Mouse (Mus musculus) kidney, postnatal 36 days (tissue): ENCODE data around the gene Uba7.

ENCODE experiments used
- DNase-seq, 2 experiments: peaks; one replicate each; pipeline ENCODE4 v3.0.0; 2021 to 2022; ENCODE audit warnings: mixed read lengths in 2 of 2

The Uba7 gene

DNA sequence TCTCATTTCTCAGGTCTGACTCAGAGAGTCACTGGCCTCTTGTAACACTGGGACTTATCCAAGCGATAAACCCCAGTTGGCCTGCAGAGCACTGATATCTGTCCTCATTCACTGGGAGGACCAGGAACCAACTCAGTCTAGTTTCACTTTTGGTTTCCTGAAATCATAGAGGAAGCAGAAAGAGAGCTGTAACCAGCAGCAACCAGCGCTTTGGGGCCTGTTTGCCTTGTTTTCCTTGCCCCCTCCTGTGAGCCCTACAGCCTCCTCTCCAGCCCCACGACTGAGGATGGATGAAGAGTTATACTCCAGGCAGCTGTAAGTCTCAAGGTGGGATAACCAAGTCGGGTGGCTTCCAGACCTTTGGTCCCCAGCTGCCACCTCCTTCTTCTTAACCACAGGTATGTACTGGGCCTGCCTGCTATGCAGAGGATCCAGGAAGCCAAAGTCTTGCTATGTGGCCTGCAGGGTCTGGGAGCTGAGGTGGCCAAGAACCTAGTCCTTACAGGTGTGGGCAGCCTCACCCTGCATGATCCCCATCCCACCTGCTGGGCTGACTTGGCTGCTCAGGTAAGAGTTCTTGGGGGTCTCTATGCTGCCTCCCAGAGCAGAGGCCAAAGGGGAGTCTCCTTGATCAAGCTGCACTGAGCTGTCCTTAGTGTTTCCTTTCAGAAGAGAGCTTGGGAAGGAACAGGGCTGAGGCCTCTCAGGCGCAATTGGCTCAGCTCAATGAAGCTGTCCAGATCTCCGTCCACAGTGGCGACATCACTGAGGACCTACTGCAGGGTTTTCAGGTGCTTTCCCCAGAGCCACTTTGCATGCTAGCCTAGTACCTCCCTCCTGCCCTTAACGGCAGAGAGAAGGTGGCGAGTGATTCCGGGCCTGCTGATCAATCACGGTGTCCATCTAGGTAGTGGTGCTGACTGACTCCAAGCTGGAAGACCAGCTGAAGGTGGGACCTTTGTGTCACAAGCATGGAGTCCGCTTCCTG is at the start of gene Uba7:
Gene Uba7, plus strand, starts transcription at position 107 of the 988 bp plus-strand sequence.
- peak; percentile 40 to 65 for DNase-seq

DNA sequence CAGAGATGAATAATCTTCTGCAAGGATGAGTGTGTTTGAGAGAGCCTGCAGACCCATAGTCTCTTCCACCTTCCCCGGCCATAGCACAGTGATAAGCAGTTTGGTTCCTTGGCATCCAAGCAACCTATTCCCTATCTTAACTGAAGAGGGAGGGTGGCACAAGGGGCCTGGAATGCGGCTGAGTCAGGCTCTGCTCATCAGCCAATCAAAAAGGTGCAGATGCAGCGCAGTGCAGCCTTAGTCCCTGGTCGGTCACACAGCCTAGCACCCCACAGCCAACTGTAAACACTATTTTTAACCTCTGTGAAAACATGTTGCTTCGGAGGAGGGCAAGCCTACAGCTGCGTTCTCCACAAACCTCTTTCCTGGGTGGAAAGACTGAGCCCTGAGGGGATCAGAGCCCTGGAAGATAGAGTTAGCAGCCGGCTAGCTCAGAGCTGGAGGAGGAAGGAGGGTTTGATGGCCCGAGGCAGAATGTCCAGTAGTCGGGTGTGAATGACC is 48.3 kb upstream of the Uba7 start:
- no peak for DNase-seq

DNA sequence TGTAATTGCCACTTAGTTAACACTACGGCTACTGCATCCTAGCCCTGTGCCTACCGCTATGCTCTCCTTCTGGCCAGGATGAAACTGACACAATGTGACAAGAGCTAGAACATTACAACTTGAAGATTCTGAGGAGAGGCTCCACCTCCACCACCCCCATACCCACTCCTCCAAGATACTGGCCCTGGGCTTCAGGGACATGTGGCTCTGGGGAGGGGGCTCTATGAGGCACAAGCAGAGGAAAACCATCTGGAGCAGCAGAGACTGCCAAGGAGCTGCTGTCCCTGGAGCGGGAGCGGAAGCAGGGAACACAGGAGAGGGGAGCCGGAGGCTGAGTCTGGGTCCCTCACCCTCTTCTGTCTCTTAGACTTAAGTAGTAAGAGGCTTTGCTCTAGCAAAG is 47.6 kb upstream of the Uba7 start:
- DNase-seq: no peak

DNA sequence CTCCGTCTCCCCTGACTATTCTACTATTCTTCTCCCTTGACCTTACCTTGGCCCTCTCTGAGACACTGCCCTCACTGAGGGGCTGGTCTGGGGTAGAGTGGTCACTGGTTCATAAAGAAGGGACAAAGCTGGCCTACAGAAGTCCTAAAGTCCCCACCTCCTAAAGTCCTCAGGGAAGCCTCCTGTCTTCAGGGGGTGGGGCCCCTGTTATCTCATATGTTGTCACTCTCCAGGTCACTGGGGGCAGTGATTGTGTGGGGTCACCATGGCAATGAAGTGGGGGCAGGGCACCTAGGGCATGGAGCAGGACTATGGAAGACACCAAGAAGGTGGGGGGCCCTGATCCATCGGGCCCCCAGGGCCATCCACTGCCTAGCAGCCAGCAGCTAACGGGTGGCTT is 47.1 kb upstream of the Uba7 start, which contains the start of gene Actl11:
Gene Actl11, plus strand, starts transcription at position 301 of the 400 bp plus-strand sequence.
- DNase-seq: no peak

DNA sequence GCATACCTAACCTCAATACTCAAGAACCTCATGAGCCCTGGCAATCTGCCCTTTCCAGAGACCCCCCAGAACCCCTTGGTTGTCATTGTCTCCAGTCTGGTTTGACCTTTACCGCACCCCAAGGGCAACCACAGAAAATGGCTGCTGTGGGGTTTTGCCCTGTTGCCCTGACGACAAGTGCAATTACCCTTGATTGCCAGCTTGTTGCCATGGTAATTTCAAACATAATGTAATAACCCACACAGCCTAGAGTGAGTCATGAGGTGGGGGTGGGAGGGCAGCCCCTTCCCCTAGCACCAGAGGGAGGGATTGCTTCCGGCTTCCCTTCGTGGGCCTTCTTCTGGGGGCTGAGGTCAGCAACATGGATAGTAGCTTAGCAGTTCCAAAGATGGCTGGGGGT is 43.1 kb upstream of the Uba7 start:
- DNase-seq: no peak

DNA sequence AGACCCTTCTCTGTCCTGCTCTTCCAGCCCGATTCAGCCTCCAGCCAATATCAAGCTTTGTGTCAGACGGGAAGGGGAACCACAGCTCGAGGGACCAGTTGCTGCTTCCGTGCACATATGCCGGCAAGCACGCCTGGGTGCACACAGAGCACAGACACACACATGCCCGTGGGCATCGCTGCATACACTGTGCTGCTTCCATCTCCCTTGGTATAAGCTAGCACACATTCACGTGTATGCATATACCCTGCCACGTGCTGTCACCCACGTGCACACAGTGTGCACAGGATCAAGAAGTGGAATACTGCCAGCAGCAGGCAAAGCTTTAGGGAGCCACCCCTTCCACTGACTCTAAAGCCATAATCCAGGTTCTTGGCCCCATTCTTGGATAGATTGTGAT is 41.2 kb upstream of the Uba7 start:
- no peak for DNase-seq

DNA sequence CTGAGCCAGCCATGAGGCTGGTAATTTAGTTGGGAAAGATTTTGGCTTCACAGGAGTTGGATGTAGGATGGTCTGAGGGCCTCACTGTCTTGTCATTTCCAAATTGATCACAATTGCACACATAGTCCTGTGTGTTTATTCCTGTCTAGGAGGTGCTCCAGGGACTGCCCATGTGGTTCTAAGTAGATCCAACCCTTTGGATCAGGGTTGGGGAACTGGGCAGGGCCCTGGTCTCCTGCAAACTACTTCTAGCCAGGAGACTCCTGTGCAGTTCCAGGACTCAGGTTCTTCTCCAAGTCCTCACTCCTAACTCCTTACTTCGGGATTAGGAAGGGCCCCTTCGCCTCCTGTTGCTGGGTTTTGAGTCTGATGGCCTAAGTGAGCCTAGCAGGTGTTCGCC is 39.9 kb upstream of the Uba7 start, which contains the start of gene Camkv:
Gene Camkv, plus strand, starts transcription at position 301 of the 400 bp plus-strand sequence.
- no peak for DNase-seq

DNA sequence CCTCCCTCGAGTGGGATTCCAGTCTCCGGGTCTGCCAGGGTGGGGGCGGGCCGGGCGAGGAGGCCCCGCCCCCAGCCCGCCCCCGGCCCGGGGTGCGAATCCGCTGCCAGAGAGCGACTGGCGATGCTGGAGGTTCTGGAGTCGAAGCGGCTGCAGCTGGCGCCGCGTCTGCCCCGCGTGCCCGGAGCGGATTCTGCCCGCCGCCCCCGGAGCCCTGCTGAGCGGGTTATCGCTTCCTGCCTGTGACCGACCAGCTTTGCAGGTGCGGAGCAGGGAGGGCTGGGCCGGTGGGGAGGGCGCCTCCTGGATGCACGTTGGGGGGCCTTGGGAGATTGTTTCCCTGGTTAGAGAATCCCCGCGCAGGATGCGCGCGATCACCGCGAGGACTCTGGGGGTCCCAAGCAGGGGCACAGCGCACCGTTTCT is 39.5 kb upstream of the Uba7 start:
- DNase-seq: peak in 1 of 2 experiments; percentile 18

DNA sequence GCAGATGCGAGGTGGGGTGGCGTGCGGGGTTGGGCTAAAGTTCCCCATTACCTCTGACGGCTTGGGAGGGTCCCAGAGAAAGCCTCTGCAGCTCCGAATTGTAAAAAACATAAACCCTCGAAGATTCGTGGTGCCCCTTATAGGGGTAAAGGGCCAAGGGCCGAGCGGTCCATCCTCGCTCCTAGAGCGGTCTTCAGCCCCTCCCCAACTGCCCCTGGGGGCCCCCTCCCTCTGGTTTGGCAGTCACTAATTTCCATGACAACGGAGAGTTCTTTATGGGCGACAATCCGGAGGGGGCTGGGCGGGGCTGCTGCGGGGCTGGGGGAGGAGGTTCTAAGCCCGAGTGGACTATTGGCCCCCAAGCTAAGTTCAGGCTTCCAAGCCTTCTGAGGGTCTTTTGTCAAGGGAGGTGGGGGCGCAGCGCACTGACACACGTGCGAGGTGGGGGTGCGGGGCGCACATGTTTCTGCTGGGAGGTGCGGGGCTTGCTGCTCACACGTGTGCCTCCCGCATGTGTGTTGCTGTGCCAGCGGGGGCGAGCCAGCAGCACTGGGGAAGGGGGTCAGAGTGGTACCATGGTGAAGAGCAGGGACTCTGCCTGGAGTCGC is 39.0 kb upstream of the Uba7 start:
- DNase-seq: no peak

DNA sequence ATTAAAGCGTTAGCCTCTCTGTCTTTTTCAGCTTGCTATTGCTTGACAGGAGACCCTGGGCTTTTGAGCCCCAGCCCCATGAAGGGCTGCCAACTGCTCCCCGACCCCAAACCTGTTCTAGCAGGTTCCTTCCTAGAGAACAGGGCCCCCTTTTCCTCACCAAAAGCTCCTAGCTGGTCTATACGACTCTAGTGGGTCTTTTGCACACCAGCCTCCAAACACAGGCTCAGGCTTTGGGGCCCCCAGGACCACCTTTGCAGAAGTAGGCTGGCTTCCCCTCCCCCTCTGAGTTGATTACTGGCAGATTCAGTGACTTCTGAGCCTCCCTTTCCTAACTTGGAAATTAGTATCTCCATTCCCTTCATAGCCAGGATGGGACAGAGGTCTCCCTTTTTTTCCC is 38.5 kb upstream of the Uba7 start:
- DNase-seq: no peak

DNA sequence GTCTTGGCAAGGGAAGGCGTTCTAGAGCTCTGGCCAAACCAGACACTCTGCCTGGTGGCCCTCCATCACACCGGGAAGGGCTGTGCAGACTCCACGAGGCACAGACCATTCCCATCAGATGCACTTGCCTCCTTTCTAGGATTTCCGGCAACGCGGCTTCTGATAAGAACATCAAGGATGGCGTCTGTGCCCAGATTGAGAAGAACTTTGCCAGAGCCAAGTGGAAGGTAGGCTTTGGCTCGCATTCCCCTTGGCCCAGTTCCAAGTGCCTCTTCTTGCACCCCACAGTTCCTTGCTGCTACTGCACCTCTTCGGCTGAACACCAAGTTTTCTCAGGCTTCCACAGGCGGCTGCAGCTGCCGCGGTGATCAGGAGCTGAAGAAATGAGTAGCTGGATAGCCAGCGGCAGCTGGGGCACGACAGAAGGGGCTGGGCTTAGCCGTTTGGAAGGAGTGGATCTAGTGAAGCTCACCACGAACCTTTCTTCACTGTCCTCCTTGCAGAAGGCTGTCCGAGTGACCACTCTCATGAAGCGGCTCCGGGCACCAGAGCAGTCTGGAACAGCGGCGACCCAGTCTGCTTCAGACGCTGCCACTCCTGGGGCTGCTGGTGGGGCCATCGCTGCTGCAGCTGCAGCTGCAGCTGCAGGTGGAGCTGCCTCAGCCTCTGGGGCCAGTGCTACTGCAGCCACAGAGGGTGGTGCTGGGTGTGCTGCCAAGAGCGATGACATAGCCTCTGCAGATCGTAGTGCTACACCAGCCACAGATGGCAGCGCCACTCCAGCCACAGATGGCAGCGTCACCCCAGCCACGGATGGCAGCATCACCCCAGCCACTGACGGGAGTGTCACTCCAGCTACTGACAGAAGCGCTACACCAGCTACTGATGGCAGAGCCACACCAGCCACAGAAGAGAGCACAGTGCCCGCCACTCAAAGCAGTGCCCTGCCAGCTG is 27.8 kb upstream of the Uba7 start:
- no peak for DNase-seq

DNA sequence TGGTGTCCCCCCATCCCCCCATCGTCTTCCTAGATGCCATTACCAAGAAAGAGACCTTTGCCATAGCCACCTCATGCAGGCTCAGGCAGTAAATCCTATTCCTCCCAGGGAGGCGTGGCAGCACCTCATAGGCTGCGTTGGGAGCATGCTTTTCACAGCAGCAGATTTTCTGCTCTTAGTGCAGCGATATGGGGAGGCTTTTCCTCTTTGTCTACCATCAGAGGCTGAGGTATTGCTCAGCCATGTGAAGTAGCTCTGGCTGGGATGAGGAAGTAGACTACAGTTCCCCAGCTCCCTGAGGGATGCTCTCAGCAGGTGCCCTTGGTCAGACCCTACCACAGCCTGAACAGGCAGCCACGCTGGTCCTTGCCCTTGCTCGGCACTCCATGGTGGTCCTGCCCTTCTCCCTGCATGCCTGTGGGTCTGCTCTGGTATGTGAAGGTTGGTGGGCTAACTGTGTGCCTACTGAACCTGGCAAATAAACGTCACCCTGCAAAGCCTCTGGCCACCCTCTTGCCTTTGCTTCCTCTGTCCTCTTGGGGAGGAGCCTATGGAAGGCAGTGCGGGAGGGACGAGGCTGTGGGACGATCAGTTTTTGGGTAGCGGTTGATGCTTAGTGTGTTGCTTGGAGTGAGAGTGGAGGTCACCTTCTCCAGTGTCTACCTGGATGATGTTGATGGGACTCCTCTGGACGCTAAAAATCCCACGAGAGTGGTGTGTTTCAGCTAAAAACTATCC is 26.0 kb upstream of the Uba7 start:
- no peak for DNase-seq

DNA sequence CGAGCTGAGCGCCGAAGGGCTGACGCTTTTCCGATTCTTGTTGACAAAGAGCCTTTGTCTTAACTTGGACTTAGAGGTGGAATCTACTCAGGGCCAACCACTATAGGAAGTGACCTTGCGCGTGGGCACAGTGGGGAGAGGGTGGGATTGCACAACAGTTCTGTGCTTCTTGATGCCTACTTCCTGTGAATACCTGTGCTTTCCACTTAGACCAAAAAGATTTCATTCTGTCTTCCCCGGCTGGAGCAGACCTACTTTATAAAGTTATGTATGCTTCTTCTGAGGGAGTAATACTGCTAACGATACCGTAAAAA is 25.4 kb upstream of the Uba7 start, which contains the start of gene Traip:
Gene Traip, plus strand, starts transcription at position 215 of the 314 bp plus-strand sequence.
- DNase-seq: no peak

DNA sequence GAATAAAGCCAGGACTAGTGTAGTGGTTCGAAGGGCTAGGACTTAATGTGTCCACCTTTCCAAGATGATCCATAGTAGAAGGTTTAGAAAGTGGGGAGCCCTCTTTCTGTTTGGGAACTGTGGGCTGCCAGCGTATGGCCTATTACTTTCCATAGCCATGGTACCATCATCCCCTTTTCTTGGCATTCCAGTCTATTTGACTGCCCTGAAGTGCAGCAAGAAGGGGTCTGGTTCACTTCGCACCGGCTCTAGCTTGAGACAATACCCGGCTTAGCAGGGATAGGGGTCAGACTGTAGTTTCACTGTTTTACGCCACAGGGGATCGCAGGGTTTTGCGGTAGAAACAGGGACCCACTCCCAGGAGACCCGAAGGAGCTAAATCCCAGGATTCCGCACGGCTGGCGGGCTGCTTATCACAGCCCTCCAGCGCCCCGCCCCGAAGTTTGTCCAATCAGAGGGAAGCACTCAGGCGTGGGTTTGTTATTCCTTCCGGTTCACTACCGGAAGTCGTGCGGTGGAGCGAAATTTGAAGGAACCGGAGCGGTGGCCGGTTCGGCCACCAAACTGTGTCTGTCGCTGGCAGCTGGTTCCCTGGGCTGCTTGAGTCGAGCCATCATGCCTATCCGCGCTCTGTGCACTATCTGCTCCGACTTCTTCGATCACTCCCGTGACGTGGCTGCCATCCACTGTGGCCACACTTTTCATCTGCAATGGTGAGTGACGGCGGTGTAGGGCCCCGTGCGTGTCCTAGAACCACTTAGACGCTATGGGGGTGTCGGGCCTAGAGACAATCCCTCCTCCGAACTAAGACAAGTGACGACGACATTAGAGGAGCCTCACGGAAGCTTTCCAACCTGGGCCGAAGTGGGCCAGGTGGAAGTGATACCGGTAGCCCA is 24.6 kb upstream of the Uba7 start:
- peak; percentile 95 to 98 for DNase-seq

DNA sequence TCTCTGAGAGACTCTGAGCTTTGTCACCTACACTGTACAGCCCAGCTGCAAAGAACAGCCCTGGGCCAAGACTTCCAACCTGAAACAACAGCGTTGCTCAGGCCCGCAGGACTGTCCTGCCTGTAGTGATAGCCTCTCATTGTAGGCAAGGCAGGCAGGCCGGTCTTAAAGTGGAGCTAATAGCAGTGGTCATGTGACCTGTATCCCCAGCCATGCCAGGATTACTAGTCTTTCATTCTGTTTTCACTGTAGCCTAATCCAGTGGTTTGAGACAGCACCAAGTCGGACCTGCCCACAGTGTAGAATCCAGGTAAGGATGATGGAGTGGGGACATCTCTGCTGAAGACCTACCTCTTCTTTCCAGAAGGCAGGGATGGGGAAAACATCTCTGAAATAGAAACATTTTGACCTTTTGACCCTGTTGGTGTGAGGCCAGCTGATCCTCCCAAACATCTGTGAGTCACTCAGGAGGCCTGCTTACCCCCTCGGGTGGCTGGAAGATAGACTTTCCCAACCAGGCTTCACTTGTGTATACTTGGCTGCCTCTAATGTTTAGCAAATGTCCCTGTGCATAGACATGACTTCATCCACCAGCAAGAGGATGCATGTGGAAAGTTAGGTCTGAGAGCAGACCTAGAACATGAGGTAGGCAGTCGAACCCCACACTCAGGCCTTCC is 19.6 kb upstream of the Uba7 start:
- DNase-seq: no peak

DNA sequence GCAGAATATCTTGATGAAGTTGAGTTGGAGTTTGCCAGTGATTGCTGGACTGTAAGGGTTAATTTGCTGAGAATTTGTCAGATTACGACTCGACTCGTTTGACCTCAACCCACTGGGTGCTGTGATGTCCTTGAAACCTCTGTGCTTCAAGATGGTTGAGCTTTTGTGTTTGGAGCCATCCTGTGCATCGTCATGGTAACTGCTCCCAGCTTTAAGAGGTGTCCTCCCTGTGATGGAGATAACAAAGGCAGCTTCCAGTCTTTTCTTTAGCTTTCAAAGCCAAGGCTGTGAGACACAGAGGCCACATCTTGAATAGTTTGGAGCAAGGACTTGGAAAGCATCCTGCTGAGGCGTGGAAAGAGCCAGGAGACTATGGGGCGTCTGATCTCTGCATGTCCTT is 18.2 kb upstream of the Uba7 start:
- DNase-seq: no peak

DNA sequence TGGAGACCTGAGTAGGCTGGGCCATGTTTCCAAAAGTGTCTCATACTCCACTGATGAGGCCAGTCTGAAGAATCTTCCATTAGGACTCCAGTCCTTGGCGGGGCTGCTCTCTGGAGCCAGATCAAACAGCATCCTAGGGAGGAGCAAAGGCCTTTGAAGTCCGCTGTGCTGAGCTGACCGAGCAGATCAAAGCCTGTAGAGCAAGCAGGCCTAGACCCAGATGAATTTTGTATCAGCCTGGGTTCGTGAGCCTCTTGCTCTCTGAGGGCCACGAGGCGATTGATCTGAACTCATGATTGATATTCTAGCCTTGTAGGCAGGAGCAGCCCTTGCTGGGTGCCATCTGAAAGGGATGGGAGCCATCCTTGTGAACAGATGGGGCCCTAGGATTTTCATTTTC is 15.4 kb upstream of the Uba7 start:
- DNase-seq: no peak

DNA sequence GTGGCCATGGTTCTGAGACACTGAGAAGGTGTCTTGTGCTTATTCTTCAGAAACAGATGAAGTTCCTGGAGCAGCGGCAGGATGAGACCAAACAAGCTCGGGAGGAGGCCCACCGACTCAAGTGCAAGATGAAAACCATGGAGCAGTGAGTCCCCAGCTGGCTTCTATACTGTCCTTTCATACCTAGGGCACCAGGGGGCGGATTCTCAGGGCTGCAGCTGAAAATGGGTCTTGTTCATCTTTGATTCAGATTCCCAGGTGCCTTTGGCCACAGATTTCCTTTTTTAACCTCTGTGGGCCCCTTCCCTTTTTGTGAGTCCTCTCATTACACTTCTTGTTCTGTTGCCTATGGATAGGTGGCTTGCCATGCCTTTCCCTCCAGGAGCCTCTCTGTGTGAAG is 14.4 kb upstream of the Uba7 start:
- DNase-seq: no peak

DNA sequence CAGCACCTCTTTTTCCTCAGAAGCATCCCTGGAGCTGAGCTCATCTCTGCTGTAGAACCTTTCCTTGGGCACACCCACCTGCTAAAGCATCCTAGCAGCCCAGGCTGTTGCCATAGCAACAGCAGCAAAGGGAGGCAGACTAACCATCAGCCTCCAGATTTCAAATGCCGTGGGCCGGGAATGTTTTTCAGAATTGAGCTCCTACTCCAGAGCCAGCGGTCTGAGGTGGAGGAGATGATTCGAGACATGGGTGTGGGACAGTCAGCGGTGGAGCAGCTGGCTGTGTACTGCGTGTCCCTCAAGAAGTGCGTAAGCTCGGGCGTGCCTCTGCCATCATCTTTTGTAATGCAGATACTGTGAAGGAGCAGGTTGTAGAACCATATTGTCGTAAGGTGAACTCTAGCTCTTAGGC is 13.9 kb upstream of the Uba7 start:
- DNase-seq: no peak

DNA sequence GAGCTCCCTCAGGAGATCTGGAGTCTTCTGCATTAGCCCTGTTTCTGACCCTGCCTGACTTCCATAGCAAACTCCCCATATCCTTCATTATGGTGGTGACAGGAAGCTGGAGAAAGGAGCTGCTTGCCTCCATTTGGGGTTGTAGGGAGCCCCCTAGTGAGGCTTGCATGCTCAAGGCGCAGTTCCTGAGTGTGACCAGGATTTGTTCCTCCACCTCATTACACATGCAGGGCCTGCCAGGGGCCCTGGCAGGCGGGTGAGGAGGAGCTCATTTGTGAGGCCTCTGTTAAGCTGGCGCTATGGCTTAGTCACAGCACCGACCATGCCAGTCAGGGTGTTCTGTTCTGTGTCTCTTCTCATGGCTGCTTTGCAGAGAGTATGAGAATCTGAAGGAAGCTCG is 13.4 kb upstream of the Uba7 start:
- peak in 1 of 2 experiments; percentile 16 for DNase-seq
